Mouse (Mus musculus) thymus, adult 18-20 months (tissue): ENCODE data around the gene Slc25a53.
"Not testable (repeated sequence)": the region's sequence is repeated elsewhere in the genome, so short reads cannot be mapped to it uniquely, and the experiment has no call there.

Source experiments
- DNase-seq, 2 experiments: peaks; one replicate each; pipeline ENCODE4 v3.0.0; 2022; ENCODE audit warnings: mixed read lengths in 2 of 2

Gene Slc25a53

GRCm38 (mm10) chrX:137038000-137038483 is at the start of gene Slc25a53:
Slc25a53 (minus strand) TSS chrX:137038302.
- DNase-seq, result peak; percentile 68 to 74

GRCm38 (mm10) chrX:137063202-137063601 is 25.1 kb upstream of the Slc25a53 start:
- DNase-seq, result no peak

GRCm38 (mm10) chrX:137049425-137050225 is 11.5 kb upstream of the Slc25a53 start, which contains the start of gene Fam199x:
Fam199x (plus strand) TSS chrX:137049594.
- DNase-seq, result peak; percentile 34 to 56

- DNase-seq, result no peak
These were observed 10.9 kb upstream of the Slc25a53 start for GRCm38 (mm10) chrX:137049060-137049424.

GRCm38 (mm10) chrX:137038502-137038901 is 400 bp upstream of the Slc25a53 start:
- no peak for DNase-seq

- no peak for DNase-seq
These were observed 567 bp downstream of the Slc25a53 start for GRCm38 (mm10) chrX:137037470-137037999.

GRCm38 (mm10) chrX:137034322-137034721 is 3.8 kb downstream of the Slc25a53 start:
- no peak for DNase-seq

GRCm38 (mm10) chrX:137031726-137032125 is 6.4 kb downstream of the Slc25a53 start:
- no peak for DNase-seq

GRCm38 (mm10) chrX:137030916-137031315 is 7.2 kb downstream of the Slc25a53 start:
- no peak for DNase-seq

GRCm38 (mm10) chrX:137019310-137019709 is 18.8 kb downstream of the Slc25a53 start:
- DNase-seq, result peak; percentile 4 to 11

- no peak for DNase-seq
These were observed 20.4 kb downstream of the Slc25a53 start for GRCm38 (mm10) chrX:137017668-137018067.

- no peak for DNase-seq
These were observed 22.9 kb downstream of the Slc25a53 start for GRCm38 (mm10) chrX:137015099-137015709.

- no peak for DNase-seq
These were observed 41.8 kb downstream of the Slc25a53 start for GRCm38 (mm10) chrX:136996256-136996655.

GRCm38 (mm10) chrX:136993641-136994040 is 44.5 kb downstream of the Slc25a53 start:
- no peak for DNase-seq

- peak; percentile 44 to 61 for DNase-seq
These were observed 45.0 kb downstream of the Slc25a53 start, which contains the start of gene Zcchc18 for GRCm38 (mm10) chrX:136992978-136993547. Zcchc18 (plus strand) TSS chrX:136993155.

- no peak for DNase-seq
These were observed 45.7 kb downstream of the Slc25a53 start for GRCm38 (mm10) chrX:136992191-136992965.

- DNase-seq, result no peak
These were observed 46.8 kb downstream of the Slc25a53 start for GRCm38 (mm10) chrX:136991274-136991673.

- no peak for DNase-seq
These were observed 52.1 kb downstream of the Slc25a53 start for GRCm38 (mm10) chrX:136986039-136986438.

GRCm38 (mm10) chrX:136978616-136979015 is 59.5 kb downstream of the Slc25a53 start:
- DNase-seq, result no peak

GRCm38 (mm10) chrX:136976424-136977084 is 61.5 kb downstream of the Slc25a53 start, which contains the start of the genes Tmsb15l and Tmsb15b1:
Tmsb15l (minus strand) TSS chrX:136976869.
Tmsb15b1 (minus strand) TSS chrX:136976874.
- peak; percentile 42 to 46 for DNase-seq

GRCm38 (mm10) chrX:136975397-136975796 is 62.7 kb downstream of the Slc25a53 start, which contains the start of gene Tmsb15b2:
Tmsb15b2 (minus strand) TSS chrX:136975497.
- DNase-seq, result not testable (repeated sequence)

- DNase-seq, result no peak
These were observed 78.4 kb downstream of the Slc25a53 start for GRCm38 (mm10) chrX:136959688-136960087.
